Mouse (Mus musculus) spleen, adult 2 months (tissue): ENCODE results near the gene Fabp1.

ENCODE experiments used
- CTCF ChIP-seq: fragments of 200-500 bp; IDR thresholded peaks from 2 replicates; pipeline ENCODE4 v1.5.1; 2011; ENCODE audit warnings: mild to moderate bottlenecking, inconsistent platforms; ENCODE audit not compliant: insufficient read depth, insufficient read length, insufficient replicate concordance; ENCODE audit errors: extremely low read depth
- POLR2A ChIP-seq: fragments of 200-500 bp; IDR thresholded peaks from 2 replicates; pipeline ENCODE4 v1.6.1; 2011; ENCODE audit warnings: low read depth, low read length, inconsistent platforms

DNA sequence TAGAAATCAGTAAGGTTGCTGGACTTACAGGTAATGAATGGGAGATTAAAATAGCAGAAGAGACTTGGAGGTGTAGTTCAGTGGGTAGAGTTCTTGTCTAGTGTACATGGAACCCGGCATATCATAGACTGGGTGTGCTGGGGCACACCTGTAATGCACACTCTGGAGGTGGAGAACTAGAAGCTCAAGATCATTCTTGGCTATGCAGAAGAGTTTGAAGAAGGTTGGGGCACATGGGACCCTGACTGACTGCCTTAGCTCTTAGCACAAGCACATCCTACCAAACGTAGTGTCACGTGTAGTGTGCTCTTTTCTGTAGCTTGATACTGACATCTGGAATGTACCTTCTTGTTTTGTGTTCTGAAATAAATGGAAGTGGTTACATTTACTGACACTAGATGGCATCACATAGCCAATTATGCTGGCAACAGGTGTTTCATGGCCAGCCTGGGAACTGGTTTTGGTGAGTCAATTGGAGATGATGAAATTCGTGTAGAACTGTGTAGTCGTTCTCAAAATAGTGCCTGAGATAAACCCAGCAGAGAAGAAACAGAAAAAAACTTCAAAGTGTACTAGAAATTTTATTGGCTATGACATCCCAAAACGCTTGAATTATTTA, 33.0 kb upstream of the Fabp1 start:
- no peak for TF ChIP-seq CTCF
- no peak for TF ChIP-seq POLR2A
